Mouse (Mus musculus) ES-E14 (cell line): Measurements from ENCODE around the gene Samd13. TPM values are rescaled to one million over a fixed set of nuclear protein-coding genes. Genes with fewer than 3 reads are reported as not detected.

Experiments
- DNase-seq: peaks from one replicate; pipeline ENCODE4 v3.0.0-alpha.2; 2013; ENCODE audit warnings: low read depth, low spot score
- H3K27ac ChIP-seq: 2 replicates; pipeline ENCODE4 v1.5.1; 2012; ENCODE audit warnings: low read depth, mild to moderate bottlenecking, low read length, moderate library complexity, mixed read lengths; ENCODE audit not compliant: poor library complexity, insufficient read depth, severe bottlenecking
- H3K36me3 ChIP-seq: 2 replicates; pipeline ENCODE4 v1.6.1; 2012; ENCODE audit warnings: mild to moderate bottlenecking, low read length, moderate library complexity, mixed read lengths; ENCODE audit not compliant: control insufficient read depth, poor library complexity, insufficient read depth, severe bottlenecking
- H3K4me1 ChIP-seq, 2 experiments: fragments of 150-350 bp in 1 of 2; sonication (generic) in 1 of 2; 2 replicates each; pipeline ENCODE4 v1.6.1; 2012; ENCODE audit warnings: low read length in 2 of 2, mild to moderate bottlenecking in 1 of 2, mixed read lengths in 1 of 2; ENCODE audit not compliant: control insufficient read depth in 2 of 2, insufficient read depth in 2 of 2, poor library complexity in 1 of 2
- H3K4me3 ChIP-seq, 2 experiments: fragments of 150-350 bp in 1 of 2; sonication (generic) in 1 of 2; 2 replicates each; pipeline ENCODE4 v1.5.1; 2012; ENCODE audit warnings: low read length in 2 of 2, low read depth in 1 of 2, mild to moderate bottlenecking in 1 of 2, mixed read lengths in 1 of 2; ENCODE audit not compliant: insufficient read depth in 1 of 2, poor library complexity in 1 of 2, severe bottlenecking in 1 of 2
- H3K9ac ChIP-seq: 2 replicates; pipeline ENCODE4 v1.6.1; 2012; ENCODE audit warnings: low read depth, mild to moderate bottlenecking, low read length, mixed read lengths; ENCODE audit not compliant: poor library complexity, insufficient read depth, severe bottlenecking
- H3K9me3 ChIP-seq: fragments of 150-350 bp; sonication (generic); 2 replicates; pipeline ENCODE4 v1.6.1; 2012; ENCODE audit warnings: low read depth, mild to moderate bottlenecking, low read length; ENCODE audit not compliant: control insufficient read depth, insufficient read depth
- CHD2 ChIP-seq: IDR thresholded peaks from 2 replicates; pipeline ENCODE4 v1.6.1; 2014; ENCODE audit warnings: mild to moderate bottlenecking, low read depth, low read length, inconsistent platforms
- HCFC1 ChIP-seq: IDR thresholded peaks from 2 replicates; pipeline ENCODE4 v1.6.1; 2012; ENCODE audit warnings: low read length, inconsistent platforms, borderline replicate concordance; ENCODE audit not compliant: insufficient read depth
- MAFK ChIP-seq: IDR thresholded peaks from 2 replicates; pipeline ENCODE4 v1.6.1; 2014; ENCODE audit warnings: mild to moderate bottlenecking, low read depth, low read length, inconsistent platforms; ENCODE audit not compliant: insufficient read depth
- ZC3H11A ChIP-seq: IDR thresholded peaks from 2 replicates; pipeline ENCODE4 v1.6.1; 2012; ENCODE audit warnings: low read depth, mild to moderate bottlenecking, inconsistent platforms, low read length, borderline replicate concordance
- ZNF384 ChIP-seq: IDR thresholded peaks from 2 replicates; pipeline ENCODE4 v1.6.1; 2012; ENCODE audit warnings: low read depth, low read length, inconsistent platforms
- in situ Hi-C, 2 experiments: fragments of 600-800 bp; cut with MboI; formaldehyde crosslinking; loops; one replicate each; pipeline ENCODE4 v1.15.1; 2025; ENCODE audit warnings: low sequenced_read_pairs in 2 of 2, inconsistent platforms in 1 of 2; ENCODE audit not compliant: unreplicated experiment in 2 of 2
- total RNA-seq: library from RNA; depleted of rRNA; stranded (reverse); fragments of 300-350 nt; gene quantifications from 2 replicates; pipeline ENCODE4 v1.2.3, GENCODE M21; 2012

Gene Samd13
- total RNA-seq, 1 experiment: 0.45 TPM

DNA sequence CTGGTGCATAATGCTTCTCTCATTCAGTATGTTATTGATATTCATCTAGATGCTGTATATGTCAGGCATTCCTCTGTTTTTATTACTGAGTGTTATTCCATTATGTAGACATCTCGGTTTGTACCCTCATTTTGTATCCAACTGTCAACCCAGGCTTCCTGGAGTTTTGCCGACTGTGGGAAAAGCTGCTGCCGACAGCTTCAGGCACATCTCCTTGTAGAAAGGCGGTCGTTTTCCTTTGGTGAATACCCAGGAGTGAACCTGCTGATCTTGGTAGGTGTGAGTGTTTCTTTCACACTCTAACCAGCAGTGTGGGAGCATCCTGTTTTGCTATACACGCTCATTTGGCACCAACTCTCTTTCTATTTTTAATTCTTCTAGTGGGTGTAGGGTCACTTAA, 24.4 kb downstream of the Samd13 start:
- Histone ChIP-seq H3K4me1 (no peaks in the 10 kb centered on the region), H3K36me3 (no peaks in the 10 kb centered on the region), H3K27ac (no peak overlapping the region), H3K9ac (no peak overlapping the region), H3K9me3 (no peaks in the 10 kb centered on the region), H3K4me3 (no peak overlapping the region)
- TF ChIP-seq ZNF384 (no peak), MAFK (no peak), ZC3H11A (no peak), CHD2 (no peak), HCFC1 (no peak)
- DNase-seq: no peak
- in situ Hi-C loops: no loop called here

DNA sequence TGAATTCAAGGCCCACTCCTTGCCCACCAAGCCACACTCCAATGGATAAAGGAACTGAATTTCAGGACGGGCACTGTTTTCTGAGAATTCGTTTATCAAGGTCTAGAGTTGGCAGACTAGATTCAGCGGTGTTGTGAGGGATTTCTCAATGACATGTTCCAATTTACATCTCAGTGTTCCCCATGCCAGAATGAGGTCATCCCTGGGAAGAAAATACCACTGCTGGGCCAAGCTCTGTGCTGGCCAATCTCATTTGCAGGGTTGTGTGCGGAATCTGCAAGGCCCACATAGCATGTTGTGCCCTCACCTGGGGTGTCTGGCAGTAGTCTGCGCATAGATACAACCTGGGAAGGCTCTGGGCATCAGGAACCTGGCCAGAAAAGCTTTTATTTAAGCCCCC, 26.1 kb downstream of the Samd13 start:
- in situ Hi-C loops: no loop called here
- no peaks in the 10 kb centered on the region for H3K36me3 ChIP-seq
- no peak overlapping the region for H3K4me3 ChIP-seq
- no peak for TF ChIP-seq HCFC1
- no peak for TF ChIP-seq ZC3H11A
- no peak for TF ChIP-seq MAFK
- TF ChIP-seq ZNF384: no peak
- TF ChIP-seq CHD2: no peak
- H3K9me3 ChIP-seq: no peaks in the 10 kb centered on the region
- H3K27ac ChIP-seq: no peak overlapping the region
- no peaks in the 10 kb centered on the region for H3K4me1 ChIP-seq
- DNase-seq: no peak
- no peak overlapping the region for H3K9ac ChIP-seq

GRCm38 (mm10) chr3:146658061-146658639, 27.2 kb downstream of the Samd13 start:
- no peak overlapping the region for H3K9ac ChIP-seq
- no peaks in the 10 kb centered on the region for H3K9me3 ChIP-seq
- no peaks in the 10 kb centered on the region for H3K36me3 ChIP-seq
- in situ Hi-C loops: no loop called here
- H3K4me3 ChIP-seq: no peak overlapping the region
- no peaks in the 10 kb centered on the region for H3K4me1 ChIP-seq
- DNase-seq: no peak
- no peak overlapping the region for H3K27ac ChIP-seq
- no peak for TF ChIP-seq CHD2
- TF ChIP-seq ZC3H11A: no peak
- TF ChIP-seq ZNF384: no peak
- no peak for TF ChIP-seq HCFC1
- no peak for TF ChIP-seq MAFK

- TF ChIP-seq ZNF384 (no peak), ZC3H11A (no peak), HCFC1 (no peak), CHD2 (no peak), MAFK (no peak)
- H3K27ac ChIP-seq: no peak overlapping the region
- H3K36me3 ChIP-seq: no peaks in the 10 kb centered on the region
- no peaks in the 10 kb centered on the region for H3K9me3 ChIP-seq
- H3K4me3 ChIP-seq: no peak overlapping the region
- no peak for DNase-seq
- H3K4me1 ChIP-seq: no peaks in the 10 kb centered on the region
- no peak overlapping the region for H3K9ac ChIP-seq
- in situ Hi-C loops: no loop called here
Measured at GRCm38 (mm10) chr3:146657433-146657832, 28.0 kb downstream of the Samd13 start.

DNA sequence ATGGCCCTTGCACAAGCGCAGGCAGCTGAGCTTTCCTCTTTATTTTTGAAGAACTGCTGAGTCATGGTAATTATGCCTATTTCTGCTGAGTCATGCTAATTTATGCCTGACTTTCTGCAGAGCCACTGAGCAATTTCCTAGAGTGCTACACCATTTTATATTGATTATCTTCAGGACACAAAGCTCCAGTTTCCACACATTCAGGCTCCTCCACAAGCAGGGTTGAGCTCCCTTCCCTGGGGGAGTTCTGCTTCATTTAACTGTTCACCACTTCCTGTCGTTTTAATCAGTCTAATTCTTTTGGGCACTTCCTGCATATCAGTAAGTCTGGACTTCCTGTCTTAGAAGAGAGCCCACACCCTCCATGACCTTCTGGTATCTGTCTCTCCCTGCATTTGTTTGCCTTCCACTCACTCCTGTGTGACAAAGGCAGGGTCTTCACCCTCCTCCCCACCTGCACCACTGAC, 30.2 kb downstream of the Samd13 start:
- Histone ChIP-seq H3K36me3 (no peaks in the 10 kb centered on the region), H3K9ac (no peak overlapping the region), H3K4me3 (no peak overlapping the region), H3K4me1 (no peaks in the 10 kb centered on the region), H3K27ac (no peak overlapping the region), H3K9me3 (no peaks in the 10 kb centered on the region)
- in situ Hi-C loops: no loop called here
- no peak for TF ChIP-seq HCFC1
- TF ChIP-seq MAFK: peak; percentile 99
- no peak for TF ChIP-seq CHD2
- no peak for DNase-seq
